Mouse (Mus musculus): ENCODE measurements around the gene Gatd1. TPM values are rescaled to one million over a fixed set of nuclear protein-coding genes. Genes with fewer than 3 reads are reported as not detected.
"Not testable (repeated sequence)": the region's sequence is repeated elsewhere in the genome, so short reads cannot be mapped to it uniquely, and the experiment has no call there.

The Gatd1 gene
- polyA plus RNA-seq, 1 experiment from 2014 or later: 32.2 TPM

DNA sequence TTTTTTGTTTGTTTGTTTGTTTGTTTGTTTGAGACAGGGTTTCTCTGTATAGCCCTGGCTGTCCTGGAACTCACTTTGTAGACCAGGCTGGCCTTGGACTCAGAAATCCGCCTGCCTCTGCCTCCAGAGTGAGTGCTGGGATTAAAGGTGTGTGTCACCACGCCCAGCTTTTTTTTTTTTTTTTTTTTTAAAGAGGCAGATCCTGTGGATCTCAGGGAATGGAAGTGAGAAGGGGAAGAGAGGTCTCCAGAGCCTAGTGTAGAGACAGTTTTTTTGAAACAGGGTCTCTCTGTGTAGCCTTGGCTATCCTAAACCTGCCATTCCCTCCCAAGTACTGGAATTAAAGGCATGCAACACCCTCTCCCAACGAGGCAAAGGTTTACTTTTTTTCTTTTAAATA is 32.4 kb upstream of the Gatd1 start:
- H3K27me3 ChIP-seq (ENCODE audit: control insufficient read depth, insufficient read depth, low read length); ATAC-seq (replicated peaks; ENCODE audit: insufficient number of reproducible peaks, low FRiP score, low TSS enrichment); H3K27ac ChIP-seq (ENCODE audit: low read depth, low read length); H3K9me3 ChIP-seq (replicated peaks; ENCODE audit: control insufficient read depth, low read length); H3K9ac ChIP-seq (ENCODE audit: low read depth, low read length): not testable (repeated sequence)
- Histone ChIP-seq H3K4me3 (ENCODE audit: low read depth, low read length) (peak overlapping the region; percentile 83), H3K4me1 (ENCODE audit: control insufficient read depth, insufficient read depth, low read length) (peaks cover 26% of the 10 kb centered on the region), H3K36me3 (ENCODE audit: control insufficient read depth, insufficient read depth, low read length) (peaks cover 13% of the 10 kb centered on the region), H3K4me2 (peak overlapping the region; percentile 80)
- WGBS (ENCODE audit: insufficient replicate concordance): 67% methylated on average over 3 of the region's 3 CpGs

DNA sequence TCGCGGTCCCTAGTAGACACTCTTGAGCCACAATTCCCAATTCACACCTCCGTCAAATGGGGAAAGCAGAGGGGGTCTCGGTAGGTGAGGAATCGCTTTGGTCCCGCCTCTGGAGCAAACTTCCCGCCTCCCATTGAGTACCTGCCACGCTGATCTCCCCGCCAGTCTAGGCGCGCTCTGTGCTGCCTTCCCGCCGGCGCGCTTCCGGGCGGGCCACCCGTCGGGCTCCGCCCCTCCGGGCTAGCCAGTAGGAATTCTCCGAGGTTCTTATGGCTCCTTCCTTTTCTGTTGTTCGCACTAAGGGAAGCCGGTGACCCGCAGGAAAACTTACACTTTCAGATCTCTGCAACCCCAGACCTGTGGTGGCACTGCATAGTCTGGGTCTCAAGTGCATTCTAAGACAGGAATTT is 29.9 kb upstream of the Gatd1 start, which contains the start of gene Pidd1:
Pidd1 (minus strand) TSS at position 198 of the 410 bp plus-strand sequence.
- peak; percentile 44; the same call in 1 of the 2 replicates for ATAC-seq (replicated peaks; ENCODE audit: insufficient number of reproducible peaks, low FRiP score, low TSS enrichment)
- Histone ChIP-seq H3K9me3 (replicated peaks; ENCODE audit: control insufficient read depth, low read length) (no peaks in the 10 kb centered on the region), H3K4me3 (ENCODE audit: low read depth, low read length) (peak within 1 kb of the TSS; percentile 48), H3K27ac (ENCODE audit: low read depth, low read length) (peak within 1 kb of the TSS; percentile 47; the same call in 1 of the 2 replicates), H3K4me2 (peak within 1 kb of the TSS; percentile 99), H3K27me3 (ENCODE audit: control insufficient read depth, insufficient read depth, low read length) (no peaks in the 10 kb centered on the region), H3K4me1 (ENCODE audit: control insufficient read depth, insufficient read depth, low read length) (peaks cover 33% of the 10 kb centered on the region), H3K36me3 (ENCODE audit: control insufficient read depth, insufficient read depth, low read length) (peaks cover 9% of the 10 kb centered on the region; the same call in 1 of the 2 replicates), H3K9ac (ENCODE audit: low read depth, low read length) (peak within 1 kb of the TSS; percentile 77)
- WGBS (ENCODE audit: insufficient replicate concordance): under 1% methylated on average over 25 of the region's 25 CpGs

DNA sequence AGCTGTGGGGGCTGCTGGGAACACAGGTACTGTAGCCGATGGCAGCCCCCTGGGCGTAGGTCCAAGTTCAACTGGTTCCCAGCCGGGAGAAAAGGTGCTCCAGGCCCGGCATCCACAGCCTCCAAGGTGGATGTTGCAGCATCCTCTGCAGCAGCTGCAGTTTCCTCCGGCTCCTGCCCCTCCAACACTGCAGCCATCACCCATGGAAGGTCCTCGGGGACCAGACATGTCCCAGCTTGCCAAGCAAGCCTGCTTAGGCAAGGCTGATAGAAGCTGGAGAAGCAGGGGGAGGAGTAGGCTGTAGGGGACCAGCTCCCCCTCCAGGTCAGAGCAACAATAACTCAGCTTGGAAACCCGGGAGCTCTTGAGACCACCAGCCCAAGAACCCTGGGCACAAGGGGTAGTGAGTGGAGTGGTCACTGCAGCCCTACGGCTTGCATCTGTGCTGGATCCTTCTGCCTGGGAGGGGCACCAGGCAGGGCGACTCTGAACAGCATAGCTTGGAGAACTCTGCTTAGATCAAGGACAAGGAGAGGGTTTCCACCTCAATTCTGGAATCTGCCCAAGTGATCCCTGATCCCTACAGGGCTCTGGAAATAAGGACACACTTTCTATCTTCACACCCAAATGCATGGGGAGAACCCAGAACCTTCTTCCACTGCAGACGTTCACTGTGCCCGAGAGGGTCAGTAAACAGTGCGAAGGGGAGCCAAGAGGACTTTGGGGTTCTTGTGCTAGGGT is 29.3 kb upstream of the Gatd1 start:
- Histone ChIP-seq H3K36me3 (ENCODE audit: control insufficient read depth, insufficient read depth, low read length) (peaks cover 6% of the 10 kb centered on the region; the same call in 1 of the 2 replicates), H3K4me1 (ENCODE audit: control insufficient read depth, insufficient read depth, low read length) (peaks cover 27% of the 10 kb centered on the region), H3K27me3 (ENCODE audit: control insufficient read depth, insufficient read depth, low read length) (no peaks in the 10 kb centered on the region), H3K9me3 (replicated peaks; ENCODE audit: control insufficient read depth, low read length) (no peaks in the 10 kb centered on the region), H3K4me2 (peak overlapping the region; percentile 99), H3K27ac (ENCODE audit: low read depth, low read length) (peak overlapping the region; percentile 46; the same call in 1 of the 2 replicates), H3K9ac (ENCODE audit: low read depth, low read length) (peak overlapping the region; percentile 77), H3K4me3 (ENCODE audit: low read depth, low read length) (peak overlapping the region; percentile 48)
- peak; percentile 6; the same call in 1 of the 2 replicates for ATAC-seq (replicated peaks; ENCODE audit: insufficient number of reproducible peaks, low FRiP score, low TSS enrichment)
- 28% methylated on average over 12 of the region's 12 CpGs for WGBS (ENCODE audit: insufficient replicate concordance)

DNA sequence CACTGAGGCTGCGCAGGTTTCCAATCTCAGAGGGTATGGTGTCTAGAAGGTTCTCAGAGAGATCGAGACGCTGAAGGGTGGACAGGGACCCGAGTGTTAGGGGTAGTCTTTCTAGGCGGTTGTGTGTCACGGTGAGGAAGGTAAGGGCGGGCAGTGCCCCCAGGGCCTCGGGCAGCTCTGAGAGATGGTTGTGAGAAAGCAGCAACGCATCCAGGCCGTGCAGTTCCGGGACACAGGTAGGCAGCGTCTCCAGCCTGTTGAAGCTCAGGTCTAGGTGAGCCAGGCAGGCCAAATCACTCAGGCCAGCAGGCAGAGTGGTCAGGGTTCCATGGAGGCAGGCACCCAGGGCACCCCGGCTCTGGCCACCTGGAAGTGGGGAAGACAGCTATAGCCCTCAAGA is 28.3 kb upstream of the Gatd1 start:
- Histone ChIP-seq H3K4me2 (peak overlapping the region; percentile 99), H3K4me1 (ENCODE audit: control insufficient read depth, insufficient read depth, low read length) (peaks cover 25% of the 10 kb centered on the region), H3K9ac (ENCODE audit: low read depth, low read length) (peak overlapping the region; percentile 77), H3K36me3 (ENCODE audit: control insufficient read depth, insufficient read depth, low read length) (peaks cover 6% of the 10 kb centered on the region; the same call in 1 of the 2 replicates), H3K4me3 (ENCODE audit: low read depth, low read length) (peak overlapping the region; percentile 48), H3K27me3 (ENCODE audit: control insufficient read depth, insufficient read depth, low read length) (no peaks in the 10 kb centered on the region), H3K27ac (ENCODE audit: low read depth, low read length) (no peak overlapping the region), H3K9me3 (replicated peaks; ENCODE audit: control insufficient read depth, low read length) (no peaks in the 10 kb centered on the region)
- ATAC-seq (replicated peaks; ENCODE audit: insufficient number of reproducible peaks, low FRiP score, low TSS enrichment): no peak
- WGBS (ENCODE audit: insufficient replicate concordance): 90% methylated on average over 13 of the region's 13 CpGs

DNA sequence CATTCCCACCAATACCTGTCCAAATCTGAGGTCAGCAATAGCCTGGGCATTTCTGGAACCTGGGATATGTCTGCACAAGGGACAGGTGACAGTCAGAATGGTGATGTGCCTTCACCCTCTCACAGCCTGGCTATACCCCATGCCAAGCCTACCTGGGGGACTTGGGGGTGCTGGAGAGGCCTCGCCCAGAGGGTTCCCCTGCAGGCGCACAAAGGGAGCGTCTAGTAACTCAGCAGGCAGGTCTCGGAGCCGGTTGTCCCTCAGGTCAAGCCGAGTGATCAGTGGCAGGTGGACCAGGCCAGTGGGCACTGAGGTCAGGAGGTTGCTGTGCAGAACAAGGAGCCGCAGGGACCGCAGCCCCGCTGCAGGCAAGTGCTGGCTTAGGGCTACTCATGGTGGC is 27.5 kb upstream of the Gatd1 start:
- H3K4me1 ChIP-seq (ENCODE audit: control insufficient read depth, insufficient read depth, low read length): peaks cover 30% of the 10 kb centered on the region
- peaks cover 6% of the 10 kb centered on the region; the same call in 1 of the 2 replicates for H3K36me3 ChIP-seq (ENCODE audit: control insufficient read depth, insufficient read depth, low read length)
- no peak overlapping the region for H3K4me3 ChIP-seq (ENCODE audit: low read depth, low read length)
- H3K9me3 ChIP-seq (replicated peaks; ENCODE audit: control insufficient read depth, low read length): no peaks in the 10 kb centered on the region
- no peak for ATAC-seq (replicated peaks; ENCODE audit: insufficient number of reproducible peaks, low FRiP score, low TSS enrichment)
- H3K9ac ChIP-seq (ENCODE audit: low read depth, low read length): no peak overlapping the region
- 91% methylated on average over 9 of the region's 9 CpGs for WGBS (ENCODE audit: insufficient replicate concordance)
- no peak overlapping the region; the same call in 1 of the 2 replicates for H3K4me2 ChIP-seq
- H3K27ac ChIP-seq (ENCODE audit: low read depth, low read length): no peak overlapping the region
- H3K27me3 ChIP-seq (ENCODE audit: control insufficient read depth, insufficient read depth, low read length): no peaks in the 10 kb centered on the region

DNA sequence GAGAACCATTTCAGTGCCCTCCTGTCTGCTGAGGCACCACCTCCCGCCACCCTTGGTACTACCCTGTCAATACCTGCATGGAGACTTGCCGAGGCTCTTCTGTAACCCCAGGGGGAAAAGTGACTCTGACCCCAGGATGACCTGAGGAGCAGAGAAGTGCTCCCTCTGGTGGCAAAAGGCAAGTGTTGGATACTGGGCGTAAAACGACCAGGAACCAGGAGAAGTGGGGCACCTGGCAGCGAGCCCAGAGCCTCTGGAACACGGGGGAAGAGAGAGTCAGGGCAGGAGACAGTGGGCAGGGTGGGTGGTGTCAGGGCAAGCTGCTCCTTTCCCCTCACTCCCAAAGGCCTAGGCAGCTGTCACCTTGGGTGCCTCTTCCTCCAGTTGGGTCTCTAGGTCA is 26.7 kb upstream of the Gatd1 start:
- Histone ChIP-seq H3K4me2 (no peak overlapping the region), H3K9me3 (replicated peaks; ENCODE audit: control insufficient read depth, low read length) (no peaks in the 10 kb centered on the region), H3K9ac (ENCODE audit: low read depth, low read length) (no peak overlapping the region), H3K4me1 (ENCODE audit: control insufficient read depth, insufficient read depth, low read length) (peaks cover 33% of the 10 kb centered on the region), H3K4me3 (ENCODE audit: low read depth, low read length) (no peak overlapping the region), H3K36me3 (ENCODE audit: control insufficient read depth, insufficient read depth, low read length) (peaks cover 6% of the 10 kb centered on the region; the same call in 1 of the 2 replicates), H3K27ac (ENCODE audit: low read depth, low read length) (no peak overlapping the region), H3K27me3 (ENCODE audit: control insufficient read depth, insufficient read depth, low read length) (no peaks in the 10 kb centered on the region)
- 35% methylated on average over 6 of the region's 6 CpGs for WGBS (ENCODE audit: insufficient replicate concordance)
- ATAC-seq (replicated peaks; ENCODE audit: insufficient number of reproducible peaks, low FRiP score, low TSS enrichment): no peak

DNA sequence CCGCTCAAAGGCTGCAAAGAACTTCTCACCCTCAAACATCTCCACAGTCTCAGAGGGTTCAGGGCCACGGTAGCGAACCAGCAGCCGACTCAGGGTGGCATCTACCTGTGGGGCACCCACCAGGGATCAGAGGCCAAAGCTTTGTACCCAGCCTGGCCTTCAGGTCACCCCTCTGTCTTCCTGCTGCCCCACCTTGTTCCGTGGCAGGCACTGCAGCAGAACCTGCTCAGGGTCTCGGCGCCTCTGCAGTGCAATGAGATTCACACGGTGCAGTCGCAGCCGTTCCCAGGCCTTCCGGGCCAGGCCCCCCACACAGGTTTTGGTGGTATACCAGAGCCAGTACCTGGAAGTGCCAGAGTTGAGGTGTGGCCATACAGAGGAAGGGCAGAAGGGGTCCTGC is 25.9 kb upstream of the Gatd1 start:
- WGBS (ENCODE audit: insufficient replicate concordance): 95% methylated on average over 11 of the region's 11 CpGs
- no peak overlapping the region for H3K4me3 ChIP-seq (ENCODE audit: low read depth, low read length)

DNA sequence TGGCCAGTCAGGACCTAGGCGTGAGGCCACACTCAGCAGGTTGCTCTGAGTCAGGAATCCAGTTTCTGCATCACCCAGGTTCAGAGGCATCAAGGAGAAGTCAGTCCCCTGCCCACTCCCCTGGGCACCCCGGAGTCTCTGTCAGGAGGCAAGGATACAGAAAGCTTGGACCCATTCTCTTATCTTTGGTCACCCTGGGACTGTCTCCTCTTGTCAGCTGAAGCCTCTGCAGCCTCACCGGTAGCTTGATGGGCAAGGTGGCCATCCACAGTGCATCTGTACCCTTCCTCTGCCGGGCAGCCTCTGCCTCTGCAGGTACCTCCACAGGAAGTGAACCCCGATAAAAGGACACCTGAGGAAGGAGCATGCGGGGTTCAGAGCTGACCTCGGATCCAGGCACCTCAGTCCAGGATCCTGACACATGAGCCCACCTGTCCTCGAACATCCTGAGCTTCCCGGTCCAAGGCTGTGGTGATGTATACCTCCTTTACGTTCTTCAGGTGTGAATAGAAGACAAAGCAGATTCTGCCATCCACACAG is 25.3 kb upstream of the Gatd1 start:
- Histone ChIP-seq H3K9ac (ENCODE audit: low read depth, low read length) (no peak overlapping the region), H3K27me3 (ENCODE audit: control insufficient read depth, insufficient read depth, low read length) (no peaks in the 10 kb centered on the region), H3K9me3 (replicated peaks; ENCODE audit: control insufficient read depth, low read length) (no peaks in the 10 kb centered on the region), H3K4me3 (ENCODE audit: low read depth, low read length) (no peak overlapping the region), H3K36me3 (ENCODE audit: control insufficient read depth, insufficient read depth, low read length) (peaks cover 6% of the 10 kb centered on the region; the same call in 1 of the 2 replicates), H3K4me1 (ENCODE audit: control insufficient read depth, insufficient read depth, low read length) (peaks cover 44% of the 10 kb centered on the region), H3K27ac (ENCODE audit: low read depth, low read length) (no peak overlapping the region), H3K4me2 (no peak overlapping the region)
- no peak for ATAC-seq (replicated peaks; ENCODE audit: insufficient number of reproducible peaks, low FRiP score, low TSS enrichment)
- WGBS (ENCODE audit: insufficient replicate concordance): 93% methylated on average over 10 of the region's 10 CpGs

More for the DNA sequence above, 25.9 kb upstream of the Gatd1 start:
- Histone ChIP-seq H3K9me3 (replicated peaks; ENCODE audit: control insufficient read depth, low read length) (no peaks in the 10 kb centered on the region), H3K9ac (ENCODE audit: low read depth, low read length) (no peak overlapping the region), H3K27ac (ENCODE audit: low read depth, low read length) (no peak overlapping the region), H3K36me3 (ENCODE audit: control insufficient read depth, insufficient read depth, low read length) (peaks cover 6% of the 10 kb centered on the region; the same call in 1 of the 2 replicates), H3K27me3 (ENCODE audit: control insufficient read depth, insufficient read depth, low read length) (no peaks in the 10 kb centered on the region), H3K4me1 (ENCODE audit: control insufficient read depth, insufficient read depth, low read length) (peaks cover 38% of the 10 kb centered on the region), H3K4me2 (no peak overlapping the region)
- no peak for ATAC-seq (replicated peaks; ENCODE audit: insufficient number of reproducible peaks, low FRiP score, low TSS enrichment)

All from heart, embryonic 11.5 days (tissue).